10 mouse cellular contexts compared by ENCODE assay signal in the genomic region with DNA sequence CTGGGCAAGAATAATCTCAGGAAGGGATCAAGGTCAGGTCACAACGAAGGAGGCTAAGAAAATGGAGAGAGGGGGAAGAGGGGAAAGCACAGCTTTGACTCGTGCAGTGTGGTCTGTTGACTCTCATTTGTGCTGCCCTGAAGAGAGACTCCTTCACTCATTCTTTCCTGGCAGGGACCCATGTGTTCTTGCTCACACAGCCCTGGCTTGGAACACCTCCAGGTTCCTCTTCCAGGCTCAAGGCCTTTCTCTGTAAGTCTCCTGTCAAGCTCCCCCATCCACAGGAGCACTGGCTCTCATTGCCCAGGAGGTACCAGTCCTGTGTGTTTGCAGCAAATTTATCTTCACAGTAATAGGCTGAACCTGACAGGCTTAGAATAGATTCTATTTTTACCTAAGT. TPM values are rescaled to one million over a fixed set of nuclear protein-coding genes. Genes with fewer than 3 reads are reported as not detected.
A peak's percentile ranks its signal among the peaks of the same experiment; 100 is the strongest.
DNase-seq lines count a peak whose midpoint lies in the region; ATAC-seq and TF ChIP-seq lines count a peak whose summit lies in the region.
"Had no signal": no experiment of that assay in that cellular context is flagged by ENCODE, and none has a peak within 500 bp of the region (broad histone marks: within the 10 kb centered on the region; RNA-seq: fewer than 3 reads in every experiment).

No protein-coding gene starts in this region.

- H3K4me1 ChIP-seq in limb, embryonic 14.5 days (ENCODE audit: control insufficient read depth, insufficient read depth, low read length) = no peaks in the 10 kb centered on the region
- H3K4me1 ChIP-seq in limb, embryonic 10.5 days = peaks cover 11% of the 10 kb centered on the region
- H3K4me1 ChIP-seq in heart, embryonic 16.5 days (ENCODE audit: control insufficient read depth, insufficient read depth, low read length) = peaks cover 23% of the 10 kb centered on the region
- H3K4me1 ChIP-seq in stomach, embryonic 15.5 days = 0 out of 2 replicates have a peak, but pooled peaks cover 3% of the 10 kb centered on the region
- no peaks in the 10 kb centered on the region; the same call in 1 of the 2 replicates for H3K4me1 ChIP-seq in midbrain, embryonic 15.5 days
- H3K4me1 ChIP-seq: embryonic facial prominence, embryonic 15.5 days had no signal

- no peak for ATAC-seq in limb, embryonic 14.5 days (ENCODE audit: low FRiP score, low read depth)
- peak; percentile 69 for ATAC-seq in heart, embryonic 16.5 days (replicated peaks; ENCODE audit: extremely low read depth, insufficient read depth, low FRiP score)
- peak; percentile 66; the same call in 1 of the 2 replicates for ATAC-seq in stomach, embryonic 15.5 days (ENCODE audit: insufficient read depth, low FRiP score, low read depth)
- no peak for ATAC-seq in midbrain, embryonic 15.5 days (replicated peaks)
- no peak for ATAC-seq in CD4-positive, CD25-positive, alpha-beta regulatory T cell, adult 4 months

- no peaks in the 10 kb centered on the region for H3K36me3 ChIP-seq in limb, embryonic 14.5 days (ENCODE audit: control insufficient read depth, insufficient read depth, low read length)
- no peaks in the 10 kb centered on the region for H3K36me3 ChIP-seq in limb, embryonic 10.5 days
- H3K36me3 ChIP-seq in heart, embryonic 16.5 days (ENCODE audit: control insufficient read depth, insufficient read depth) = no peaks in the 10 kb centered on the region
- H3K36me3 ChIP-seq in stomach, embryonic 15.5 days = no peaks in the 10 kb centered on the region
- H3K36me3 ChIP-seq in midbrain, embryonic 15.5 days (replicated peaks) = no peaks in the 10 kb centered on the region
- H3K36me3 ChIP-seq: embryonic facial prominence, embryonic 15.5 days; G1E had no signal

- H3K9ac ChIP-seq in limb, embryonic 14.5 days (ENCODE audit: low read depth, low read length, severe bottlenecking) = no peak overlapping the region
- H3K9ac ChIP-seq in heart, embryonic 16.5 days (ENCODE audit: low read length) = no peak overlapping the region
- H3K9ac ChIP-seq in stomach, embryonic 15.5 days = no peak overlapping the region
- H3K9ac ChIP-seq in midbrain, embryonic 15.5 days = no peak overlapping the region
- H3K9ac ChIP-seq: embryonic facial prominence, embryonic 15.5 days had no signal

- peak; percentile 57 for DNase-seq in limb, embryonic 14.5 days (ENCODE audit: low spot score)
- no peak for DNase-seq in limb, embryonic 10.5 days (ENCODE audit: low spot score)
- DNase-seq in cerebellum, adult 8-10 months = peak; percentile 61
- no peak for DNase-seq in thymus, postnatal 14 days

- no peak overlapping the region for H3K27ac ChIP-seq in limb, embryonic 14.5 days (replicated peaks; ENCODE audit: low read depth, low read length)
- no peak overlapping the region for H3K27ac ChIP-seq in limb, embryonic 10.5 days
- peak overlapping the region; percentile 65 for H3K27ac ChIP-seq in heart, embryonic 16.5 days (ENCODE audit: low read length)
- no peak overlapping the region for H3K27ac ChIP-seq in stomach, embryonic 15.5 days
- H3K27ac ChIP-seq in midbrain, embryonic 15.5 days = no peak overlapping the region
- H3K27ac ChIP-seq: embryonic facial prominence, embryonic 15.5 days had no signal

- H3K27me3 ChIP-seq in limb, embryonic 14.5 days (ENCODE audit: control insufficient read depth, insufficient read depth, low read length) = no peaks in the 10 kb centered on the region
- H3K27me3 ChIP-seq in limb, embryonic 10.5 days (ENCODE audit: low read depth, poor library complexity, severe bottlenecking) = no peaks in the 10 kb centered on the region
- H3K27me3 ChIP-seq in heart, embryonic 16.5 days (ENCODE audit: control insufficient read depth, insufficient read depth, low read length) = no peaks in the 10 kb centered on the region
- no peaks in the 10 kb centered on the region for H3K27me3 ChIP-seq in stomach, embryonic 15.5 days (replicated peaks)
- H3K27me3 ChIP-seq in midbrain, embryonic 15.5 days (replicated peaks) = no peaks in the 10 kb centered on the region
- H3K27me3 ChIP-seq: embryonic facial prominence, embryonic 15.5 days had no signal

- no peak for TF ChIP-seq POLR2A in limb, embryonic 14.5 days (IDR thresholded peaks at IDR 0.05; ENCODE audit: borderline replicate concordance, extremely low read depth, insufficient read depth, insufficient read length)

- H3K4me3 ChIP-seq in limb, embryonic 14.5 days (replicated peaks; ENCODE audit: low read length) = no peak overlapping the region
- H3K4me3 ChIP-seq in limb, embryonic 10.5 days = no peak overlapping the region
- no peak overlapping the region for H3K4me3 ChIP-seq in heart, embryonic 16.5 days (ENCODE audit: low read length)
- H3K4me3 ChIP-seq in stomach, embryonic 15.5 days (replicated peaks) = no peak overlapping the region
- H3K4me3 ChIP-seq in midbrain, embryonic 15.5 days = no peak overlapping the region
- H3K4me3 ChIP-seq: embryonic facial prominence, embryonic 15.5 days had no signal

- H3K9me3 ChIP-seq in limb, embryonic 14.5 days (ENCODE audit: control insufficient read depth, low read length) = no peaks in the 10 kb centered on the region
- H3K9me3 ChIP-seq in limb, embryonic 10.5 days (replicated peaks) = no peaks in the 10 kb centered on the region
- no peaks in the 10 kb centered on the region for H3K9me3 ChIP-seq in heart, embryonic 16.5 days (replicated peaks; ENCODE audit: control insufficient read depth, low read length)
- no peaks in the 10 kb centered on the region for H3K9me3 ChIP-seq in stomach, embryonic 15.5 days
- H3K9me3 ChIP-seq in midbrain, embryonic 15.5 days = no peaks in the 10 kb centered on the region
- H3K9me3 ChIP-seq: embryonic facial prominence, embryonic 15.5 days; G1E had no signal

- WGBS in limb, embryonic 14.5 days = 55% methylated on average over 2 of the region's 2 CpGs
- 65% methylated on average over 2 of the region's 2 CpGs for WGBS in limb, embryonic 10.5 days
- 8% methylated on average over 2 of the region's 2 CpGs for WGBS in heart, embryonic 16.5 days
- 18% methylated on average over 2 of the region's 2 CpGs for WGBS in stomach, embryonic 15.5 days
- WGBS in midbrain, embryonic 15.5 days = 73% methylated on average over 2 of the region's 2 CpGs

- H3K4me2 ChIP-seq in limb, embryonic 14.5 days (replicated peaks; ENCODE audit: low read depth, low read length, severe bottlenecking) = no peak overlapping the region
- no peak overlapping the region for H3K4me2 ChIP-seq in heart, embryonic 16.5 days (ENCODE audit: low read depth, low read length)
- no peak overlapping the region for H3K4me2 ChIP-seq in stomach, embryonic 15.5 days
- no peak overlapping the region for H3K4me2 ChIP-seq in midbrain, embryonic 15.5 days
- H3K4me2 ChIP-seq: embryonic facial prominence, embryonic 15.5 days had no signal

RNA-seq across cellular contexts. Expression of a gene that starts 7.2 kb away (rescaled TPM):
- polyA plus RNA-seq in limb, embryonic 14.5 days (2012; rRNA removed) = 36.4 and 51.8 TPM in 2 replicates
- polyA plus RNA-seq in limb, embryonic 14.5 days (2014; fragmentation: Nextera tagmentation; extraction: Ambion mirVana) = 98.8 and 126 TPM in 2 replicates
- polyA plus RNA-seq in limb, embryonic 10.5 days (2016; fragmentation: Nextera tagmentation; extraction: Ambion mirVana) = 0.49 and 1.8 TPM in 2 replicates
- polyA plus RNA-seq in heart, embryonic 16.5 days (2015; fragmentation: Nextera tagmentation; extraction: Ambion mirVana) = 3.5 and 7.8 TPM in 2 replicates
- polyA plus RNA-seq in stomach, embryonic 15.5 days (2015; fragmentation: Nextera tagmentation; extraction: Ambion mirVana) = 1.4 and 4.3 TPM in 2 replicates
- polyA plus RNA-seq in midbrain, embryonic 15.5 days (2015; fragmentation: Nextera tagmentation; extraction: Ambion mirVana) = 0.65 and 0.72 TPM in 2 replicates
- polyA plus RNA-seq in CD4-positive, CD25-positive, alpha-beta regulatory T cell, adult 4 months (2017; shearing (Covaris generic)) = 10 to 100 TPM; 27.9 to 28.4 TPM

RNA-seq across cellular contexts. Expression of a gene that starts 53.6 kb away (rescaled TPM):
- 35.7 and 35.9 TPM in 2 replicates for polyA plus RNA-seq in limb, embryonic 14.5 days (2012; rRNA removed)
- polyA plus RNA-seq in limb, embryonic 14.5 days (2014; fragmentation: Nextera tagmentation; extraction: Ambion mirVana) = 65.0 and 72.0 TPM in 2 replicates
- polyA plus RNA-seq in limb, embryonic 10.5 days (2016; fragmentation: Nextera tagmentation; extraction: Ambion mirVana) = 48.4 and 60.2 TPM in 2 replicates
- polyA plus RNA-seq in heart, embryonic 16.5 days (2015; fragmentation: Nextera tagmentation; extraction: Ambion mirVana) = 43.2 and 45.7 TPM in 2 replicates
- 35.9 and 37.1 TPM in 2 replicates for polyA plus RNA-seq in stomach, embryonic 15.5 days (2015; fragmentation: Nextera tagmentation; extraction: Ambion mirVana)
- polyA plus RNA-seq in midbrain, embryonic 15.5 days (2015; fragmentation: Nextera tagmentation; extraction: Ambion mirVana) = 37.3 and 40.2 TPM in 2 replicates
- 10 to 100 TPM; 12.1 to 26.6 TPM for polyA plus RNA-seq in CD4-positive, CD25-positive, alpha-beta regulatory T cell, adult 4 months (2017; shearing (Covaris generic))

Comparison
In these comparisons a context has a peak if more than half of its experiments do, and no peak if none do; other contexts are left out.
1. DNase-seq: peak in limb, embryonic 14.5 days (single experiment) and cerebellum, adult 8-10 months (single experiment); none in limb, embryonic 10.5 days (single experiment) and thymus, postnatal 14 days (single experiment).
2. ATAC-seq: peak in heart, embryonic 16.5 days (single experiment) and stomach, embryonic 15.5 days (single experiment); none in limb, embryonic 14.5 days (single experiment), midbrain, embryonic 15.5 days (single experiment) and CD4-positive, CD25-positive, alpha-beta regulatory T cell, adult 4 months (single experiment).